Mouse (Mus musculus) liver, embryonic 13.5 days (tissue): ENCODE measurements around the gene Eml6. TPM values are rescaled to one million over a fixed set of nuclear protein-coding genes. Genes with fewer than 3 reads are reported as not detected.
A peak's percentile ranks its signal among the peaks of the same experiment; 100 is the strongest.

Experiments used
- ATAC-seq: fragments of 200-750 bp; cut with Nextera tagmentation; 2 replicates; pipeline ENCODE4 v1.8.0; 2017; ENCODE audit warnings: low read depth, mild to moderate bottlenecking, moderate number of reproducible peaks, moderate library complexity
- DNase-seq: peaks from one replicate; pipeline ENCODE4 v3.0.0; 2022
- H3K27ac ChIP-seq: fragments of 300-500 bp; sonication (generic); 2 replicates; pipeline ENCODE4 v1.5.1; 2015; ENCODE audit warnings: moderate library complexity, mild to moderate bottlenecking, inconsistent platforms
- H3K27me3 ChIP-seq: fragments of 300-500 bp; sonication (generic); 2 replicates; pipeline ENCODE4 v1.6.1; 2015; ENCODE audit warnings: mild to moderate bottlenecking, inconsistent platforms
- H3K36me3 ChIP-seq: fragments of 300-500 bp; sonication (generic); 2 replicates; pipeline ENCODE4 v1.6.1; 2015; ENCODE audit warnings: mild to moderate bottlenecking, inconsistent platforms
- H3K4me1 ChIP-seq: fragments of 300-500 bp; sonication (generic); replicated peaks from 2 replicates; pipeline ENCODE4 v1.6.1; 2015; ENCODE audit warnings: inconsistent platforms
- H3K4me2 ChIP-seq: fragments of 300-500 bp; sonication (generic); 2 replicates; pipeline ENCODE4 v1.6.1; 2015; ENCODE audit warnings: inconsistent platforms, mild to moderate bottlenecking, moderate library complexity
- H3K4me3 ChIP-seq: fragments of 300-500 bp; sonication (generic); replicated peaks from 2 replicates; pipeline ENCODE4 v1.5.1; 2015; ENCODE audit warnings: mild to moderate bottlenecking, inconsistent platforms
- H3K9ac ChIP-seq: fragments of 300-500 bp; sonication (generic); 2 replicates; pipeline ENCODE4 v1.6.1; 2015; ENCODE audit warnings: mild to moderate bottlenecking, inconsistent platforms
- H3K9me3 ChIP-seq: fragments of 300-500 bp; sonication (generic); replicated peaks from 2 replicates; pipeline ENCODE4 v1.6.1; 2016; ENCODE audit warnings: inconsistent platforms
- WGBS: fragments of 180-500 bp; shearing (Covaris S2); methylation state at CpG from one replicate; pipeline ENCODE4 v1.1.7; 2015; ENCODE audit not compliant: insufficient replicate concordance; 5-methylcytosine and 5-hydroxymethylcytosine counted together
- polyA plus RNA-seq: library from polyadenylated mRNA; unstranded; fragments of >200 nt; fragmentation: Nextera tagmentation; extraction: Ambion mirVana; gene quantifications from 2 replicates; pipeline ENCODE4 v1.2.1, GENCODE M21; 2015

The Eml6 gene
- 0.17 and 0.23 TPM in 2 replicates for polyA plus RNA-seq

DNA sequence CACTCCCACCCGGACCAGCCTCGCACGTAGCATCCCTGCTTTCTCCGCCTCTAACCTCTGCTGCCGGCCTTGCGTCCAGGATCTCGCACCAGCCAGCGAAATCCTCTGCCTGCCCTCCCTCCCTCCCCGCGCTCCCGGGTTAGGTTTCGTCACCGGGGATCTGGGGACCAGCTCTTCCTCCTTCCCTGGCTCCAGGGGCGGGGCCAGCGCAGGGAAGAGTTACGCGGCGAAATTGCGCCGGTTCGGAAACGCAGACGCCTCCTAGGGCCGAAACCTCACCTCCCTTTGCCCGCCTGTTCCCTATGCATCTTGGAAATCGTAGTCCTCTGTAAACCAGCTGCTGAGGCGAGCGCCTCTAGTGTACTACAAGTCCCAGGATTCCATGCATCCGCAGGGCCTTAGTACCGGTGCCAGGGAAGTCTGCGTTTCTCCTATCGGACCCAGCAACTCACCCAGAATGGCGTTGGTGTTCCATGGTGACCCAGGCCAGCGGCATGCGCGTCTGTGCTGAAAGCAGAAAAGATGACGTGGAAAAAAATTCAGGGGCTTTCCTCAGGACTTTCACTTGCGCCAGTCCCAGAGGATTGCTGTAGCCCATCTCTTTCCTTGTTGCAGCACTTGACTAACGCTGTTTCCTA lies at the start of gene Eml6:
Gene Eml6 (minus strand): TSS at position 199 of the 638 bp plus-strand sequence.
- ATAC-seq (peak; percentile 97), DNase-seq (peak; percentile 68)
- H3K27ac ChIP-seq: no peak within 1 kb of the TSS
- H3K9ac ChIP-seq: peak within 1 kb of the TSS; percentile 31
- under 1% methylated on average over 39 of the region's 39 CpGs for WGBS
- peaks cover 54% of the 10 kb centered on the region for H3K27me3 ChIP-seq
- peak within 1 kb of the TSS; percentile 75 for H3K4me2 ChIP-seq
- H3K4me1 ChIP-seq: peaks cover 8% of the 10 kb centered on the region
- H3K9me3 ChIP-seq: no peaks in the 10 kb centered on the region
- no peaks in the 10 kb centered on the region for H3K36me3 ChIP-seq
- peak within 1 kb of the TSS; percentile 59 for H3K4me3 ChIP-seq

GRCm38 (mm10) chr11:30057299-30057698 lies 31.5 kb upstream of the Eml6 start:
- Histone ChIP-seq H3K27me3 (no peaks in the 10 kb centered on the region), H3K9me3 (no peaks in the 10 kb centered on the region), H3K27ac (no peak overlapping the region), H3K4me2 (no peak overlapping the region), H3K4me3 (no peak overlapping the region), H3K9ac (no peak overlapping the region), H3K36me3 (no peaks in the 10 kb centered on the region), H3K4me1 (no peaks in the 10 kb centered on the region)
- no peak for ATAC-seq
- DNase-seq: no peak
- 38% methylated on average over 8 of the region's 8 CpGs for WGBS

- no peaks in the 10 kb centered on the region for H3K9me3 ChIP-seq
- DNase-seq (no peak), ATAC-seq (no peak)
- peak overlapping the region; percentile 75 for H3K4me2 ChIP-seq
- H3K4me1 ChIP-seq: peaks cover 8% of the 10 kb centered on the region
- H3K36me3 ChIP-seq: no peaks in the 10 kb centered on the region
- no peak overlapping the region for H3K27ac ChIP-seq
- no peak overlapping the region for H3K9ac ChIP-seq
- peaks cover 54% of the 10 kb centered on the region for H3K27me3 ChIP-seq
- peak overlapping the region; percentile 59 for H3K4me3 ChIP-seq
- 2% methylated on average over 4 of the region's 4 CpGs for WGBS
Observed at GRCm38 (mm10) chr11:30025144-30025543, 689 bp downstream of the Eml6 start.

DNA sequence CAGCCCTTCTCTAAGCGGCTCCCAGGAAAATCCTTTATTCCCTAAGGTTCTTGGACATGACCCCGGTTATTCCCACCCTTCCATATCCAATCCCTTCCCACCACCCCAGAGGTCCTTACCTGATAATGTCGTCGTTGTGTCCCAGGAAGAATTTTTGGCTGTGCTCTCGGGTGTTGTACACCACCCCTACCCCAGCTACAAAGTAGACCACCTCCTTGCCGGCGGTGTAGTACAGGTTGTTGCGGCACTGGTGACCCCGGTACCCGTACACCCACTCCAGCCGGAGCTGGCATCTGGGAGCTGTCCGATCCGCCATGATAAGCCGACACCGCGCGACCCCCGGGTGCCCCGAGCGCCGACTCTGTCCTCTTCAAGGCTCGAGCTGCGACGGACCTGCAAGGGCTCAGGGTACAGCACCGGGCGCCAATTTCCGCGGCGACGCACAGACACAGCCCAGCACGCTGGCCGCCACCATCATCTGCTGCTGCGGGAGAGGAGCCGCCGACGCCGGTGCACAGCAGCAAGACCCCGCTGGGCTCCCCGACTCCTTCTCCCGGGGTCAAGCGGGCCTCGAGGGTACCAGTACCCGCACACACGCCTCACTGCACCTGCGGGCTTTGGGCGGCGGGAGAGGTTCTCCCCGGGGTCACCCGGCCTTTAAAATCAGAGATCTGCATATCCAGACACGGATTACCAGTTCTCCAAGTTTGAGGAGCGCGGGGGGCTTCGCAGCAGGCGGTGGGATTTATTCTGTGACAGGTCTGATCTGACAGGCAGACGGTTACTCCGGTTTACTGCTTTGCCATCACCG lies 1.4 kb downstream of the Eml6 start:
- Histone ChIP-seq H3K9ac (no peak overlapping the region), H3K4me2 (peak overlapping the region; percentile 75)

GRCm38 (mm10) chr11:29986257-29986656 lies 39.6 kb downstream of the Eml6 start:
- Histone ChIP-seq H3K4me3 (no peak overlapping the region), H3K4me1 (no peaks in the 10 kb centered on the region), H3K36me3 (no peaks in the 10 kb centered on the region), H3K4me2 (no peak overlapping the region), H3K9ac (no peak overlapping the region), H3K27ac (no peak overlapping the region), H3K9me3 (no peaks in the 10 kb centered on the region), H3K27me3 (no peaks in the 10 kb centered on the region)
- ATAC-seq (no peak), DNase-seq (no peak)
- WGBS: 41% methylated on average over 2 of the region's 2 CpGs

More for the DNA sequence above, 1.4 kb downstream of the Eml6 start:
- ATAC-seq: no peak
- no peaks in the 10 kb centered on the region for H3K9me3 ChIP-seq
- WGBS: under 1% methylated on average over 57 of the region's 57 CpGs
- H3K4me3 ChIP-seq: peak overlapping the region; percentile 52
- DNase-seq: no peak
- H3K27ac ChIP-seq: no peak overlapping the region
- H3K36me3 ChIP-seq: no peaks in the 10 kb centered on the region
- H3K27me3 ChIP-seq: peaks cover 54% of the 10 kb centered on the region
- H3K4me1 ChIP-seq: peaks cover 8% of the 10 kb centered on the region

DNA sequence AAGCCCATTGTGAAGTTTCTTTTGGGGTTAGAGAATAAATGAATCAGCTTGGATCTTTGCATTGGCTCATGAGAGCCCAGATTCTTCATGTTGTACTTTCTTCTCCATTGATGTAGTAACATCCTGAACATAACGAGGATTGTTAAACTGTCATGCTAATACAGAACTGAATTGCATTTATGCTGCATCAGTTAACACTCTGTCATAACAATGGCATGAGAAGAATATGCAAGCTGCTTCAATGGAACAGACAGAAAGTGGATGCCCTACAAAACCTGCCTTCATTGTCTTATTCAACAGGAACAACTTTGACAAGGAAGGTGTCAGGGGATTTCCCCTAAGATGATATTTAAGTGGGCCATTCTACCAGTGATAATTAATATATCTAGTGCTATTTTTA lies 57.0 kb downstream of the Eml6 start:
- H3K4me3 ChIP-seq: no peak overlapping the region
- no peak overlapping the region for H3K27ac ChIP-seq
- no peaks in the 10 kb centered on the region for H3K27me3 ChIP-seq
- no peak for ATAC-seq
- DNase-seq: no peak
- no peaks in the 10 kb centered on the region for H3K9me3 ChIP-seq
- H3K4me2 ChIP-seq: no peak overlapping the region
- no peaks in the 10 kb centered on the region for H3K4me1 ChIP-seq
- H3K9ac ChIP-seq: no peak overlapping the region
- no peaks in the 10 kb centered on the region for H3K36me3 ChIP-seq
- 63% methylated on average over 1 of the region's 1 CpGs for WGBS

- no peaks in the 10 kb centered on the region for H3K27me3 ChIP-seq
Observed at GRCm38 (mm10) chr11:29959366-29959765, 66.5 kb downstream of the Eml6 start.

GRCm38 (mm10) chr11:29944661-29945060 lies 81.2 kb downstream of the Eml6 start:
- no peak overlapping the region for H3K27ac ChIP-seq
- H3K27me3 ChIP-seq: no peaks in the 10 kb centered on the region
- ATAC-seq (no peak), DNase-seq (no peak)
- H3K4me1 ChIP-seq: no peaks in the 10 kb centered on the region
- no peak overlapping the region for H3K4me2 ChIP-seq
- H3K36me3 ChIP-seq: no peaks in the 10 kb centered on the region
- WGBS: 57% methylated on average over 3 of the region's 3 CpGs
- no peak overlapping the region for H3K4me3 ChIP-seq
- no peaks in the 10 kb centered on the region for H3K9me3 ChIP-seq
- no peak overlapping the region for H3K9ac ChIP-seq

More at GRCm38 (mm10) chr11:29959366-29959765, 66.5 kb downstream of the Eml6 start:
- H3K4me2 ChIP-seq: no peak overlapping the region
- H3K27ac ChIP-seq: no peak overlapping the region
- no peak for ATAC-seq
- no peak overlapping the region for H3K9ac ChIP-seq
- H3K4me3 ChIP-seq: no peak overlapping the region
- H3K36me3 ChIP-seq: no peaks in the 10 kb centered on the region
- no peak for DNase-seq
- 66% methylated on average over 5 of the region's 5 CpGs for WGBS
- H3K9me3 ChIP-seq: no peaks in the 10 kb centered on the region
- no peaks in the 10 kb centered on the region for H3K4me1 ChIP-seq

DNA sequence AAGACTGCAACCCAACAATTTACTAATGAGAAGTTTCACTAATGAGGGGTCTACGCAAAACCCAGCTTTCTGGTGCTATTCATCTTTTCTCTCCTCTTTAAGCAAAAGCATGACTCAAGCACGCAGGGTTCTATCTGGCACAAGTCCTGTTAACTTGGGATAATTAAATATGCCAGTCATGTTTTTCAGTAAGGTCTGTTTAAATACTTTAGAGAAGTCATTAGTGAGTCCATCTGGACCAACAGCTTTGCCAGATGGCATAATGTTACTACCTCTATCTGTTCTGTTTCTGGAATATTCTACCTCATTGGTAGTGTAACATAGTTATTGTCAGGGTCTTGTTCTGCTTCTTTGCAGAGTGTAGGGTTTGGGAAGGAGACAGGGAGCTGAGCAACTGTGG lies 101.5 kb downstream of the Eml6 start:
- WGBS: 62% methylated on average over 2 of the region's 2 CpGs
- H3K36me3 ChIP-seq: no peaks in the 10 kb centered on the region

GRCm38 (mm10) chr11:29923851-29924250 lies 102.0 kb downstream of the Eml6 start:
- no peak for ATAC-seq
- no peaks in the 10 kb centered on the region for H3K4me1 ChIP-seq
- no peak overlapping the region for H3K4me3 ChIP-seq
- no peaks in the 10 kb centered on the region for H3K9me3 ChIP-seq
- H3K36me3 ChIP-seq: no peaks in the 10 kb centered on the region
- no peak overlapping the region for H3K4me2 ChIP-seq
- no peak overlapping the region for H3K27ac ChIP-seq
- WGBS: 15% methylated on average over 1 of the region's 1 CpGs
- no peak for DNase-seq
- H3K9ac ChIP-seq: no peak overlapping the region
- H3K27me3 ChIP-seq: no peaks in the 10 kb centered on the region

More for the DNA sequence above, 101.5 kb downstream of the Eml6 start:
- no peak for ATAC-seq
- Histone ChIP-seq H3K4me2 (no peak overlapping the region), H3K27me3 (no peaks in the 10 kb centered on the region), H3K9me3 (no peaks in the 10 kb centered on the region), H3K4me1 (no peaks in the 10 kb centered on the region), H3K9ac (no peak overlapping the region), H3K27ac (no peak overlapping the region), H3K4me3 (no peak overlapping the region)
- no peak for DNase-seq

- H3K9ac ChIP-seq: no peak overlapping the region
- ATAC-seq: no peak
- no peak overlapping the region for H3K4me3 ChIP-seq
- H3K27me3 ChIP-seq: no peaks in the 10 kb centered on the region
- no peaks in the 10 kb centered on the region for H3K9me3 ChIP-seq
- H3K27ac ChIP-seq: no peak overlapping the region
- no peaks in the 10 kb centered on the region for H3K36me3 ChIP-seq
- no peak for DNase-seq
- no peaks in the 10 kb centered on the region for H3K4me1 ChIP-seq
- H3K4me2 ChIP-seq: no peak overlapping the region
- WGBS: 63% methylated on average over 4 of the region's 4 CpGs
Observed at GRCm38 (mm10) chr11:29913180-29913579, 112.7 kb downstream of the Eml6 start.
